Mouse (Mus musculus): ENCODE data around the gene Kantr. TPM values are rescaled to one million over a fixed set of nuclear protein-coding genes. Genes with fewer than 3 reads are reported as not detected.

Kantr gene
- polyA plus RNA-seq (2015; fragmentation: Nextera tagmentation; extraction: Ambion mirVana), result 22.7 and 23.8 TPM in 2 replicates

- H3K27me3 ChIP-seq, result peaks cover 40% of the 10 kb centered on the region
- no peaks in the 10 kb centered on the region for H3K36me3 ChIP-seq
- peak within 1 kb of the TSS; percentile 62; the same call in 1 of the 2 replicates for H3K27ac ChIP-seq
- WGBS, result 20% methylated on average over 29 of the region's 29 CpGs
- no peaks in the 10 kb centered on the region for H3K9me3 ChIP-seq
- peak; percentile 93 for ATAC-seq (ENCODE audit: insufficient number of reproducible peaks, insufficient read depth, low FRiP score, low TSS enrichment, low read depth)
- peak within 1 kb of the TSS; percentile 57 for H3K4me2 ChIP-seq
- no peaks in the 10 kb centered on the region for H3K4me1 ChIP-seq
- H3K4me3 ChIP-seq, result peak within 1 kb of the TSS; percentile 55
- H3K9ac ChIP-seq, result peak within 1 kb of the TSS; percentile 73
These were observed at the start of gene Kantr for GRCm38 (mm10) chrX:152326996-152327688. Gene Kantr (minus strand): TSS chrX:152327495.

- peaks cover 16% of the 10 kb centered on the region for H3K4me1 ChIP-seq
- peak within 1 kb of the TSS; percentile 62 for H3K4me2 ChIP-seq
- no peaks in the 10 kb centered on the region for H3K9me3 ChIP-seq
- peak within 1 kb of the TSS; percentile 55 for H3K4me3 ChIP-seq
- H3K27ac ChIP-seq, result peak within 1 kb of the TSS; percentile 33; the same call in 1 of the 2 replicates
- 27% methylated on average over 24 of the region's 24 CpGs for WGBS
- no peaks in the 10 kb centered on the region for H3K36me3 ChIP-seq
- peak; percentile 96 for ATAC-seq (ENCODE audit: insufficient number of reproducible peaks, insufficient read depth, low FRiP score, low TSS enrichment, low read depth)
- H3K9ac ChIP-seq, result peak within 1 kb of the TSS; percentile 72
- peaks cover 54% of the 10 kb centered on the region for H3K27me3 ChIP-seq
These were observed 41.3 kb upstream of the Kantr start, which contains the start of gene Gpr173 for GRCm38 (mm10) chrX:152368397-152369273. Gene Gpr173 (minus strand): TSS chrX:152368704.

- Histone ChIP-seq H3K4me1 (peaks cover 16% of the 10 kb centered on the region), H3K9ac (peak overlapping the region; percentile 72), H3K9me3 (no peaks in the 10 kb centered on the region), H3K27ac (no peak overlapping the region), H3K36me3 (no peaks in the 10 kb centered on the region), H3K27me3 (peaks cover 58% of the 10 kb centered on the region), H3K4me2 (peak overlapping the region; percentile 62), H3K4me3 (peak overlapping the region; percentile 55)
- peak; percentile 21 for ATAC-seq (ENCODE audit: insufficient number of reproducible peaks, insufficient read depth, low FRiP score, low TSS enrichment, low read depth)
- 28% methylated on average over 3 of the region's 4 CpGs for WGBS
These were observed 40.7 kb upstream of the Kantr start for GRCm38 (mm10) chrX:152368054-152368396.

GRCm38 (mm10) chrX:152366418-152366817, 39.1 kb upstream of the Kantr start:
- Histone ChIP-seq H3K27me3 (peaks cover 63% of the 10 kb centered on the region), H3K4me1 (peaks cover 16% of the 10 kb centered on the region), H3K4me2 (no peak overlapping the region), H3K9ac (no peak overlapping the region), H3K27ac (no peak overlapping the region), H3K9me3 (no peaks in the 10 kb centered on the region), H3K4me3 (no peak overlapping the region), H3K36me3 (no peaks in the 10 kb centered on the region)
- 71% methylated on average over 2 of the region's 2 CpGs for WGBS
- ATAC-seq (ENCODE audit: insufficient number of reproducible peaks, insufficient read depth, low FRiP score, low TSS enrichment, low read depth), result no peak

GRCm38 (mm10) chrX:152352553-152353153, 25.4 kb upstream of the Kantr start:
- no peak overlapping the region for H3K27ac ChIP-seq
- H3K27me3 ChIP-seq, result peaks cover 41% of the 10 kb centered on the region
- ATAC-seq (ENCODE audit: insufficient number of reproducible peaks, insufficient read depth, low FRiP score, low TSS enrichment, low read depth), result no peak
- no peak overlapping the region for H3K4me2 ChIP-seq
- H3K4me3 ChIP-seq, result no peak overlapping the region
- H3K4me1 ChIP-seq, result no peaks in the 10 kb centered on the region
- H3K9ac ChIP-seq, result no peak overlapping the region
- no peaks in the 10 kb centered on the region for H3K9me3 ChIP-seq
- 31% methylated on average over 5 of the region's 5 CpGs for WGBS
- no peaks in the 10 kb centered on the region for H3K36me3 ChIP-seq

GRCm38 (mm10) chrX:152347041-152347440, 19.7 kb upstream of the Kantr start:
- H3K27me3 ChIP-seq, result peaks cover 72% of the 10 kb centered on the region
- no peak for ATAC-seq (ENCODE audit: insufficient number of reproducible peaks, insufficient read depth, low FRiP score, low TSS enrichment, low read depth)

GRCm38 (mm10) chrX:152346587-152346986, 19.3 kb upstream of the Kantr start:
- Histone ChIP-seq H3K9me3 (no peaks in the 10 kb centered on the region), H3K4me1 (no peaks in the 10 kb centered on the region), H3K27me3 (peaks cover 77% of the 10 kb centered on the region), H3K36me3 (no peaks in the 10 kb centered on the region), H3K27ac (no peak overlapping the region), H3K4me3 (no peak overlapping the region), H3K9ac (no peak overlapping the region), H3K4me2 (no peak overlapping the region)
- ATAC-seq (ENCODE audit: insufficient number of reproducible peaks, insufficient read depth, low FRiP score, low TSS enrichment, low read depth), result no peak
- WGBS, result 89% methylated on average over 15 of the region's 15 CpGs

More at GRCm38 (mm10) chrX:152347041-152347440, 19.7 kb upstream of the Kantr start:
- Histone ChIP-seq H3K27ac (no peak overlapping the region), H3K9me3 (no peaks in the 10 kb centered on the region), H3K36me3 (no peaks in the 10 kb centered on the region), H3K4me1 (no peaks in the 10 kb centered on the region), H3K9ac (no peak overlapping the region), H3K4me2 (no peak overlapping the region), H3K4me3 (no peak overlapping the region)
- WGBS, result 96% methylated on average over 14 of the region's 14 CpGs

GRCm38 (mm10) chrX:152342903-152343302, 15.6 kb upstream of the Kantr start:
- H3K27me3 ChIP-seq, result peaks cover 90% of the 10 kb centered on the region
- H3K27ac ChIP-seq, result peak overlapping the region; percentile 81
- H3K4me1 ChIP-seq, result peaks cover 4% of the 10 kb centered on the region; the same call in 1 of the 2 replicates
- peak overlapping the region; percentile 49 for H3K4me2 ChIP-seq
- peak overlapping the region; percentile 61 for H3K4me3 ChIP-seq
- peak overlapping the region; percentile 36; the same call in 1 of the 2 replicates for H3K9ac ChIP-seq
- peaks cover 19% of the 10 kb centered on the region for H3K36me3 ChIP-seq
- WGBS, result 34% methylated on average over 6 of the region's 6 CpGs
- ATAC-seq (ENCODE audit: insufficient number of reproducible peaks, insufficient read depth, low FRiP score, low TSS enrichment, low read depth), result no peak
- H3K9me3 ChIP-seq, result no peaks in the 10 kb centered on the region

GRCm38 (mm10) chrX:152342358-152342901, 15.1 kb upstream of the Kantr start, which contains the start of gene Tspyl2:
Gene Tspyl2 (minus strand): TSS chrX:152342425.
- WGBS, result 19% methylated on average over 21 of the region's 27 CpGs

GRCm38 (mm10) chrX:152341496-152341895, 14.2 kb upstream of the Kantr start:
- peak overlapping the region; percentile 70 for H3K4me2 ChIP-seq
- H3K36me3 ChIP-seq, result peaks cover 19% of the 10 kb centered on the region
- peak overlapping the region; percentile 78 for H3K27ac ChIP-seq
- peaks cover 10% of the 10 kb centered on the region for H3K4me1 ChIP-seq
- H3K4me3 ChIP-seq, result peak overlapping the region; percentile 61
- no peak for ATAC-seq (ENCODE audit: insufficient number of reproducible peaks, insufficient read depth, low FRiP score, low TSS enrichment, low read depth)
- no peaks in the 10 kb centered on the region for H3K9me3 ChIP-seq
- 35% methylated on average over 11 of the region's 11 CpGs for WGBS
- H3K9ac ChIP-seq, result peak overlapping the region; percentile 79
- H3K27me3 ChIP-seq, result peaks cover 91% of the 10 kb centered on the region

More at GRCm38 (mm10) chrX:152342358-152342901, 15.1 kb upstream of the Kantr start, which contains the start of gene Tspyl2:
- Histone ChIP-seq H3K4me1 (peaks cover 6% of the 10 kb centered on the region), H3K9me3 (no peaks in the 10 kb centered on the region), H3K4me2 (peak within 1 kb of the TSS; percentile 70), H3K27me3 (peaks cover 91% of the 10 kb centered on the region), H3K27ac (peak within 1 kb of the TSS; percentile 81), H3K36me3 (peaks cover 19% of the 10 kb centered on the region), H3K9ac (peak within 1 kb of the TSS; percentile 79), H3K4me3 (peak within 1 kb of the TSS; percentile 61)
- peak; percentile 98 for ATAC-seq (ENCODE audit: insufficient number of reproducible peaks, insufficient read depth, low FRiP score, low TSS enrichment, low read depth)
